Mouse (Mus musculus): Measurements from ENCODE around the gene Ifi203. TPM values are rescaled to one million over a fixed set of nuclear protein-coding genes. Genes with fewer than 3 reads are reported as not detected.
"Not testable (repeated sequence)": the region's sequence is repeated elsewhere in the genome, so short reads cannot be mapped to it uniquely, and the experiment has no call there.

Gene Ifi203
- polyA plus RNA-seq (2016; fragmentation: Nextera tagmentation; extraction: Ambion mirVana) = 0.05 TPM in 1 of 2 replicates, not detected in the other

DNA sequence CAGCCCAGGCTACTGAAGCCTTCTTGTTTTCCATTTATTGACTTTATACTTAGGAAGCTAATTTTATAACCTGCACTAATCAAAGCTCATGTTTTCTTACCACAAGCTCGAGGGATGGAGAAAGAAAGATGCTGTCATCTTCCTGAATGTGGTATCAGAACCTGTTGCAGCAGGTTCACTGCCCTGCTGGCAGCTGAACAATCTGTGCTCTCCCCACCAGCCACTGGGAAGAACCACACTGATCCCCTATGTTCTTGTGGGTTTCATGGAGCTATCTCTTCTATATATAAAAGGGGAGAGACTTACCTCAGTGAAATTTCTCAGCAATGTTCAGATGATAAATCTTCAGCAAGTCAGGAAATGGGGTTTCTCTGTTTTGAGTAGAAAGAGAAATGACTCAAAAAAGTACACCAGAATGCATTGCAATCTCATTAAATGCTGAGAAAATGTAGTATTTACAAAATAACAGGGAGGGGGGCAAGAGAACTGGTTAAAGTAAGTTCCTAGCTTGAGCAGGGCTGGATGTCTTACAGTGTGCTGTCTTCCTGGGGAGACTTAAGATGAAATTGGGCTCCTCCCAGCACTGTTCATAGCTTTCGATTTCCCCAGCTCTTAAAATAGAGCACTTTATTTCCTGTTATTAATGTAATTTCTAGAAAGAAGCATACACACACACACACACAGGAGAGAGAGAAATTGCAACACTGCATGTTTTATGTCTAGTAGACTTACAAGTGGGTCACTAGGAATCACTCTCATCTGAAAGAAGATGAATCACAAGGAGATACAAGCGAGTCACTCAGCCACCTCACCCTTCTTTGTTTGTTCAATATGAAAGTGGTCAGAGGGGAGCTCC is at the start of gene Ifi203, which contains the start of gene Mndal:
Gene Ifi203, minus strand, starts transcription at position 749 of the 856 bp plus-strand sequence.
Gene Mndal, minus strand, starts transcription at position 568 of the 856 bp plus-strand sequence.
- not testable (repeated sequence) for H3K27me3 ChIP-seq (ENCODE audit: poor library complexity, severe bottlenecking); DNase-seq (ENCODE audit: extremely low spot score, low spot score); H3K4me3 ChIP-seq; H3K27ac ChIP-seq; H3K9me3 ChIP-seq; H3K36me3 ChIP-seq (replicated peaks); H3K4me1 ChIP-seq
- 84% methylated on average over 3 of the region's 3 CpGs for WGBS

DNA sequence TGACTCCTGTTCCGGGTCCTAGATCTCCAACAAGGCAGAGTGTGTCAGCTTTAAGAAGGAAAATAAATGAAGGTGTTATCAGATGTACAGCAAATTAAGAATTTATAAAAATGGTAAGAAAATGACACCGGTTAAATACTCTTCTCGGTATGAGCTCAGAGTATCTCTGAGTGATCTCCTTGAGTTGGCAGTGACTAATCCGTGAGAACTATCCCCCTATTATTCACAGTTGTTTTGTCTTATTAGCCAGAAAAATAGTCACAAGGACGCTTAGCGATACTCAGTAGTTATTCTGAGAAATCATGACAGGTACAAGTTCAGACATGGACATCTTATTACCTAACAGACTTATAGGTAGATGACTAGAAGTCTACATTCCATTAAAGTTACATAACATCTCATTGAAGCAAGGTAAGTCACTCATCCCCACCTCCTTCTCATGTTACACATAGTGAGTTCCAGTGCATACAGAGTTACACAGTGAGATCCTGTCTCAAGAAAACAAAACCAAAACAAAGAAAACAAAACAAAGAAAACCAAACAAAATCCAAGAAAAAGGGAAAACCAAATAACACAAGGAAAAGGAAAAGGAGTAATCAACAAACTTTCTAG is 40.3 kb upstream of the Ifi203 start, which contains the start of gene Ifi202b:
Gene Ifi202b, minus strand, starts transcription at position 51 of the 612 bp plus-strand sequence.
- WGBS = 91% methylated on average over 6 of the region's 6 CpGs
- not testable (repeated sequence) for H3K9me3 ChIP-seq

GRCm38 (mm10) chr1:173981038-173981437 is 38.6 kb upstream of the Ifi203 start:
- not testable (repeated sequence) for H3K27ac ChIP-seq; H3K4me1 ChIP-seq; H3K27me3 ChIP-seq (ENCODE audit: poor library complexity, severe bottlenecking); H3K36me3 ChIP-seq (replicated peaks); H3K4me3 ChIP-seq; DNase-seq (ENCODE audit: extremely low spot score, low spot score); H3K9me3 ChIP-seq
- 64% methylated on average over 3 of the region's 3 CpGs for WGBS

More for the DNA sequence above, 40.3 kb upstream of the Ifi203 start, which contains the start of gene Ifi202b:
- not testable (repeated sequence) for H3K4me3 ChIP-seq; H3K4me1 ChIP-seq; H3K27ac ChIP-seq; DNase-seq (ENCODE audit: extremely low spot score, low spot score); H3K36me3 ChIP-seq (replicated peaks); H3K27me3 ChIP-seq (ENCODE audit: poor library complexity, severe bottlenecking)

- H3K4me3 ChIP-seq = no peak overlapping the region
- no peak for DNase-seq (ENCODE audit: extremely low spot score, low spot score)
- H3K27me3 ChIP-seq (ENCODE audit: poor library complexity, severe bottlenecking) = no peaks in the 10 kb centered on the region
- no peaks in the 10 kb centered on the region for H3K36me3 ChIP-seq (replicated peaks)
- no peaks in the 10 kb centered on the region for H3K4me1 ChIP-seq
- H3K27ac ChIP-seq = no peak overlapping the region
- no peaks in the 10 kb centered on the region for H3K9me3 ChIP-seq
Measured at GRCm38 (mm10) chr1:173977622-173978021, 35.1 kb upstream of the Ifi203 start.

GRCm38 (mm10) chr1:173973111-173973510 is 30.6 kb upstream of the Ifi203 start:
- Histone ChIP-seq H3K4me1 (no peaks in the 10 kb centered on the region), H3K27me3 (ENCODE audit: poor library complexity, severe bottlenecking) (no peaks in the 10 kb centered on the region), H3K27ac (no peak overlapping the region), H3K4me3 (no peak overlapping the region), H3K36me3 (replicated peaks) (no peaks in the 10 kb centered on the region), H3K9me3 (no peaks in the 10 kb centered on the region)
- no peak for DNase-seq (ENCODE audit: extremely low spot score, low spot score)

DNA sequence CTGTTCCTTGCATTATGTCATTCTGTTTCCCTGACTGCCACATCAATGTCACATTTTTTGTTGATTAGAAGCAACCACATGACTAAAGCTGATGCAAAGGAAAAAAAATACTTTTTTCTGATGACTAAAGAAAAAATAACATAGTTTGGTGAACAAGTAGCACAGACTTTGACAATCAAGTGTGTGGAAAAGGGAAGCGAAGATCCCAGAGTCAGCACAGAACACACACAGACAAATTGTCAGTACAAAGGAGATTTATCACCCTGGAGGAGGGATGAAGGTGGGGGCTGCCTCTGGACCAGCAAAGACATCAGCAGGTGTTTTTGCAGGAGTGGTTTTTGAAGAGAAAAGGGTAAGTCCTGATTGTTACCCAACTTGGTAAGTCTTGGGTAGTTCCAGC is 19.0 kb upstream of the Ifi203 start:
- H3K36me3 ChIP-seq (replicated peaks); DNase-seq (ENCODE audit: extremely low spot score, low spot score); H3K27me3 ChIP-seq (ENCODE audit: poor library complexity, severe bottlenecking); H3K27ac ChIP-seq; H3K9me3 ChIP-seq; H3K4me1 ChIP-seq; H3K4me3 ChIP-seq: not testable (repeated sequence)
- 100% methylated on average over 1 of the region's 1 CpGs for WGBS

DNA sequence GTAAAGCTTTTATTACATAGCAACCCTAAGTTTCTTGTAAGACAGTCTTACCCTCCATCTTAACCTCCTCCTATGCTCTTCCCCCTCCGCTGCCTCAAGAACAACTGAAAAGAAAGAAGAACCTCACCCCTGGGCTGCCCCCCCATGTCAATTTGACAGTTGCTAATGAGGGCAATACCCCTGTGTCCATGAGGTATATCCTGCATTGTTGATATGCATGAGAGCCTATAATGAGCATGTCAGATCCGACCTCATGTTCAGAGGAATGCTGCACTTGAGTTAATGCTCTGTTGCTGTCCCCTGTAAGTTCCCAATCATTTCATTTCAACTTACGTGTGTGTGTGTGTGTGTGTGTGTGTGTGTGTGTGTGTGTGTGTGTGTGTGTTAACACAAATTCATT is 17.5 kb upstream of the Ifi203 start:
- H3K4me1 ChIP-seq; H3K27ac ChIP-seq; H3K9me3 ChIP-seq; DNase-seq (ENCODE audit: extremely low spot score, low spot score); H3K36me3 ChIP-seq (replicated peaks); H3K27me3 ChIP-seq (ENCODE audit: poor library complexity, severe bottlenecking); H3K4me3 ChIP-seq: not testable (repeated sequence)
- 73% methylated on average over 3 of the region's 3 CpGs for WGBS

GRCm38 (mm10) chr1:173955839-173956527 is 13.5 kb upstream of the Ifi203 start:
- H3K36me3 ChIP-seq (replicated peaks); H3K4me3 ChIP-seq; DNase-seq (ENCODE audit: extremely low spot score, low spot score); H3K9me3 ChIP-seq; H3K27ac ChIP-seq; H3K4me1 ChIP-seq; H3K27me3 ChIP-seq (ENCODE audit: poor library complexity, severe bottlenecking): not testable (repeated sequence)
- WGBS = 82% methylated on average over 3 of the region's 3 CpGs

- 82% methylated on average over 2 of the region's 2 CpGs for WGBS
- Histone ChIP-seq H3K4me1 (no peaks in the 10 kb centered on the region), H3K9me3 (no peaks in the 10 kb centered on the region), H3K27me3 (ENCODE audit: poor library complexity, severe bottlenecking) (no peaks in the 10 kb centered on the region), H3K27ac (no peak overlapping the region), H3K36me3 (replicated peaks) (no peaks in the 10 kb centered on the region), H3K4me3 (no peak overlapping the region)
- DNase-seq (ENCODE audit: extremely low spot score, low spot score) = no peak
Measured at GRCm38 (mm10) chr1:173955071-173955796, 12.8 kb upstream of the Ifi203 start.

- Histone ChIP-seq H3K27me3 (ENCODE audit: poor library complexity, severe bottlenecking) (no peaks in the 10 kb centered on the region), H3K4me3 (no peak overlapping the region), H3K36me3 (replicated peaks) (no peaks in the 10 kb centered on the region), H3K4me1 (no peaks in the 10 kb centered on the region), H3K27ac (no peak overlapping the region), H3K9me3 (no peaks in the 10 kb centered on the region)
- WGBS = 82% methylated on average over 1 of the region's 1 CpGs
- DNase-seq (ENCODE audit: extremely low spot score, low spot score) = no peak
Measured at GRCm38 (mm10) chr1:173953563-173953962, 11.1 kb upstream of the Ifi203 start.

DNA sequence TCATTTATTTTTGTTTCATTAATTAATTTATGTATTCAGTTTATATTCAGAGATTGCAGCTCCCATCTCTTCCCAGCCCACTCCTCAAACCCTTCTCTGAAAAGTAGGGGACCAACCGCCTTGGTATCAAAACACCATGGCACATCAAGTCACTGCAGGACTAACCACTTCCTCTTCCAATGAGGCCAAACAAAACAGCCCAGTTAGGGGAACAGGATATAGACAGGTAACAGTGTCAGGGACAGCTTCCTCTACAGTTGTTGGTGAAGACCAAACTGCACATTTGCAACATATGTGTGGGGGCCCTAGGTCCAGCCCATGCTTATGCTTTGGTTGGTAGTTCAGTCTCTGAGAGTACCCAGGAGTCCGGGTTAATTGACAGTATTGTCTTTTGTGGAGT is 6.6 kb upstream of the Ifi203 start:
- DNase-seq (ENCODE audit: extremely low spot score, low spot score); H3K27ac ChIP-seq; H3K9me3 ChIP-seq; H3K4me1 ChIP-seq; H3K36me3 ChIP-seq (replicated peaks); H3K4me3 ChIP-seq; H3K27me3 ChIP-seq (ENCODE audit: poor library complexity, severe bottlenecking): not testable (repeated sequence)
- WGBS = 79% methylated on average over 2 of the region's 2 CpGs

GRCm38 (mm10) chr1:173942780-173943066 is 251 bp upstream of the Ifi203 start:
- not testable (repeated sequence) for H3K36me3 ChIP-seq (replicated peaks); H3K4me3 ChIP-seq; H3K4me1 ChIP-seq; H3K9me3 ChIP-seq; H3K27me3 ChIP-seq (ENCODE audit: poor library complexity, severe bottlenecking); H3K27ac ChIP-seq; DNase-seq (ENCODE audit: extremely low spot score, low spot score)
